Mouse (Mus musculus) neural tube, embryonic 14.5 days (tissue): Measurements from ENCODE around the gene Tubb2b. TPM values are rescaled to one million over a fixed set of nuclear protein-coding genes. Genes with fewer than 3 reads are reported as not detected.

Experiments
- polyA plus RNA-seq: library from polyadenylated mRNA; unstranded; fragments of >200 nt; fragmentation: Nextera tagmentation; extraction: Ambion mirVana; gene quantifications from 2 replicates; pipeline ENCODE4 v1.2.1, GENCODE M21; 2014

The Tubb2b gene
- polyA plus RNA-seq, 1 experiment from 2014 or later = 629 TPM

Other genes with a start within 250 kb of the Tubb2b start
- gene Serpinb6c, start 224.8 kb downstream of the Tubb2b start, polyA plus RNA-seq = 0.23 and 1.2 TPM in 2 replicates
- gene Nqo2, start 165.8 kb downstream of the Tubb2b start, polyA plus RNA-seq = 8.3 and 11.7 TPM in 2 replicates
- 5.2 and 7.9 TPM in 2 replicates for gene Ripk1, start 128.1 kb downstream of the Tubb2b start, polyA plus RNA-seq
- gene Serpinb6a, start 127.7 kb downstream of the Tubb2b start, polyA plus RNA-seq = 39.3 and 53.2 TPM in 2 replicates
- 41.3 and 41.6 TPM in 2 replicates for gene Bphl, start 92.9 kb downstream of the Tubb2b start, polyA plus RNA-seq
- gene Tubb2a, start 52.5 kb downstream of the Tubb2b start, polyA plus RNA-seq = 2,423 and 2,884 TPM in 2 replicates
- 77.8 and 87.4 TPM in 2 replicates for gene Psmg4, start 32.5 kb upstream of the Tubb2b start, polyA plus RNA-seq
- 25.4 and 28.3 TPM in 2 replicates for gene Slc22a23, start 214.7 kb upstream of the Tubb2b start, polyA plus RNA-seq